Mouse (Mus musculus): ENCODE data around the gene Bloc1s2. TPM values are rescaled to one million over a fixed set of nuclear protein-coding genes. Genes with fewer than 3 reads are reported as not detected.

The Bloc1s2 gene
- total and polyA plus RNA-seq, 3 experiments, result 51.8 to 302 (median 102) TPM

- DNase-seq (ENCODE audit: low spot score) (no peak), ATAC-seq (ENCODE audit: extremely low read depth, insufficient number of reproducible peaks, low FRiP score, poor library complexity, severe bottlenecking) (no peak)
- H3K4me1 ChIP-seq (ENCODE audit: insufficient read depth, low read depth, low read length), result peaks cover 34% of the 10 kb centered on the region
- TF ChIP-seq CTCF (IDR thresholded peaks at IDR 0.05; ENCODE audit: low read depth, low read length), result no peak
- TF ChIP-seq POLR2AphosphoS5 (IDR thresholded peaks at IDR 0.05; ENCODE audit: insufficient replicate concordance, low read depth, low read length), result no peak
- TF ChIP-seq TAL1 (conservative IDR thresholded peaks at IDR 0.05; ENCODE audit: low read depth, low read length), result no peak
- TF ChIP-seq GATA1 (IDR thresholded peaks at IDR 0.05; ENCODE audit: borderline replicate concordance, low read length), result no peak
- no peak for TF ChIP-seq GATA2 (IDR thresholded peaks at IDR 0.05; ENCODE audit: borderline replicate concordance, low read depth, low read length)
- H3K4me3 ChIP-seq (ENCODE audit: low read depth, low read length), result no peak overlapping the region
- no peaks in the 10 kb centered on the region for H3K27me3 ChIP-seq (ENCODE audit: insufficient read depth, low read length)
- H3K9me3 ChIP-seq (replicated peaks), result no peaks in the 10 kb centered on the region
- H3K36me3 ChIP-seq (replicated peaks), result peaks cover 44% of the 10 kb centered on the region
These were observed 41.9 kb downstream of the Bloc1s2 start for GRCm38 (mm10) chr19:44104393-44104792.

GRCm38 (mm10) chr19:44103001-44103400 lies 43.2 kb downstream of the Bloc1s2 start:
- ATAC-seq (ENCODE audit: extremely low read depth, insufficient number of reproducible peaks, low FRiP score, poor library complexity, severe bottlenecking), result no peak
- H3K4me1 ChIP-seq (ENCODE audit: insufficient read depth, low read depth, low read length), result peaks cover 25% of the 10 kb centered on the region
- H3K4me3 ChIP-seq (ENCODE audit: low read depth, low read length), result no peak overlapping the region
- no peaks in the 10 kb centered on the region for H3K27me3 ChIP-seq (ENCODE audit: insufficient read depth, low read length)
- TF ChIP-seq POLR2AphosphoS5 (IDR thresholded peaks at IDR 0.05; ENCODE audit: insufficient replicate concordance, low read depth, low read length) (no peak), GATA2 (IDR thresholded peaks at IDR 0.05; ENCODE audit: borderline replicate concordance, low read depth, low read length) (no peak), TAL1 (conservative IDR thresholded peaks at IDR 0.05; ENCODE audit: low read depth, low read length) (no peak), CTCF (IDR thresholded peaks at IDR 0.05; ENCODE audit: low read depth, low read length) (no peak), GATA1 (IDR thresholded peaks at IDR 0.05; ENCODE audit: borderline replicate concordance, low read length) (no peak)
- H3K9me3 ChIP-seq (replicated peaks), result no peaks in the 10 kb centered on the region
- DNase-seq (ENCODE audit: low spot score), result no peak
- peaks cover 49% of the 10 kb centered on the region for H3K36me3 ChIP-seq (replicated peaks)

GRCm38 (mm10) chr19:44100840-44101239 lies 45.4 kb downstream of the Bloc1s2 start:
- Histone ChIP-seq H3K27me3 (ENCODE audit: insufficient read depth, low read length) (no peaks in the 10 kb centered on the region), H3K4me1 (ENCODE audit: insufficient read depth, low read depth, low read length) (peaks cover 12% of the 10 kb centered on the region), H3K9me3 (replicated peaks) (no peaks in the 10 kb centered on the region), H3K4me3 (ENCODE audit: low read depth, low read length) (no peak overlapping the region), H3K36me3 (replicated peaks) (peaks cover 69% of the 10 kb centered on the region)
- TF ChIP-seq GATA1 (IDR thresholded peaks at IDR 0.05; ENCODE audit: borderline replicate concordance, low read length), result no peak
- no peak for TF ChIP-seq TAL1 (conservative IDR thresholded peaks at IDR 0.05; ENCODE audit: low read depth, low read length)
- no peak for TF ChIP-seq POLR2AphosphoS5 (IDR thresholded peaks at IDR 0.05; ENCODE audit: insufficient replicate concordance, low read depth, low read length)
- no peak for ATAC-seq (ENCODE audit: extremely low read depth, insufficient number of reproducible peaks, low FRiP score, poor library complexity, severe bottlenecking)
- DNase-seq (ENCODE audit: low spot score), result no peak

Other genes starting within 250 kb of the Bloc1s2 start
- gene Dnmbp, start 206.3 kb downstream of the Bloc1s2 start, total RNA-seq (2014; fragmentation: Nextera tagmentation), result not detected in 2 replicates
- 0.23 and 0.33 TPM in 2 replicates for gene Dnmbp, start 206.3 kb downstream of the Bloc1s2 start, total RNA-seq (2017)
- gene Dnmbp, start 206.3 kb downstream of the Bloc1s2 start, polyA plus RNA-seq (2012), result 0.06 and 0.07 TPM in 2 replicates
- gene Cpn1, start 159.9 kb downstream of the Bloc1s2 start, total RNA-seq (2014; fragmentation: Nextera tagmentation), result not detected in 2 replicates
- not detected in 2 replicates for gene Cpn1, start 159.9 kb downstream of the Bloc1s2 start, total RNA-seq (2017)
- gene Cpn1, start 159.9 kb downstream of the Bloc1s2 start, polyA plus RNA-seq (2012), result not detected in 2 replicates
- gene Cyp2c23, start 117.2 kb downstream of the Bloc1s2 start, total RNA-seq (2014; fragmentation: Nextera tagmentation), result not detected in 2 replicates
- gene Cyp2c23, start 117.2 kb downstream of the Bloc1s2 start, total RNA-seq (2017), result 0.11 and 0.12 TPM in 2 replicates
- not detected in 2 replicates for gene Cyp2c23, start 117.2 kb downstream of the Bloc1s2 start, polyA plus RNA-seq (2012)
- 21.7 and 24.5 TPM in 2 replicates for gene Erlin1, start 76.7 kb downstream of the Bloc1s2 start, total RNA-seq (2014; fragmentation: Nextera tagmentation)
- 11.0 and 12.8 TPM in 2 replicates for gene Erlin1, start 76.7 kb downstream of the Bloc1s2 start, total RNA-seq (2017)
- gene Erlin1, start 76.7 kb downstream of the Bloc1s2 start, polyA plus RNA-seq (2012), result 7.1 and 8.2 TPM in 2 replicates
- gene Chuk, start 39.0 kb downstream of the Bloc1s2 start, total RNA-seq (2014; fragmentation: Nextera tagmentation), result 48.4 and 54.9 TPM in 2 replicates
- 77.6 and 94.1 TPM in 2 replicates for gene Chuk, start 39.0 kb downstream of the Bloc1s2 start, total RNA-seq (2017)
- 13.8 and 14.3 TPM in 2 replicates for gene Chuk, start 39.0 kb downstream of the Bloc1s2 start, polyA plus RNA-seq (2012)
- 23.0 and 35.2 TPM in 2 replicates for gene Cwf19l1, start 10.6 kb downstream of the Bloc1s2 start, total RNA-seq (2014; fragmentation: Nextera tagmentation)
- 24.5 and 35.3 TPM in 2 replicates for gene Cwf19l1, start 10.6 kb downstream of the Bloc1s2 start, total RNA-seq (2017)
- gene Cwf19l1, start 10.6 kb downstream of the Bloc1s2 start, polyA plus RNA-seq (2012), result 5.4 and 7.4 TPM in 2 replicates
- not detected in 2 replicates for gene Pkd2l1, start 46.0 kb upstream of the Bloc1s2 start, total RNA-seq (2014; fragmentation: Nextera tagmentation)
- gene Pkd2l1, start 46.0 kb upstream of the Bloc1s2 start, total RNA-seq (2017), result not detected in 2 replicates
- not detected in 2 replicates for gene Pkd2l1, start 46.0 kb upstream of the Bloc1s2 start, polyA plus RNA-seq (2012)
- gene Scd3, start 56.8 kb upstream of the Bloc1s2 start, total RNA-seq (2014; fragmentation: Nextera tagmentation), result 0.87 and 3.8 TPM in 2 replicates
- gene Scd3, start 56.8 kb upstream of the Bloc1s2 start, total RNA-seq (2017), result 0.12 and 0.27 TPM in 2 replicates
- gene Scd3, start 56.8 kb upstream of the Bloc1s2 start, polyA plus RNA-seq (2012), result 0.11 TPM in 1 of 2 replicates, not detected in the other
- 710 and 771 TPM in 2 replicates for gene Scd2, start 147.2 kb upstream of the Bloc1s2 start, total RNA-seq (2014; fragmentation: Nextera tagmentation)
- gene Scd2, start 147.2 kb upstream of the Bloc1s2 start, total RNA-seq (2017), result 537 and 649 TPM in 2 replicates
- 63.8 and 97.6 TPM in 2 replicates for gene Scd2, start 147.2 kb upstream of the Bloc1s2 start, polyA plus RNA-seq (2012)
- gene Scd4, start 186.6 kb upstream of the Bloc1s2 start, total RNA-seq (2014; fragmentation: Nextera tagmentation), result 0.23 TPM in 1 of 2 replicates, not detected in the other
- gene Scd4, start 186.6 kb upstream of the Bloc1s2 start, total RNA-seq (2017), result 0.44 and 0.76 TPM in 2 replicates
- gene Scd4, start 186.6 kb upstream of the Bloc1s2 start, polyA plus RNA-seq (2012), result 0.10 and 0.13 TPM in 2 replicates

Data from G1E (cell line).